Mouse (Mus musculus): Measurements from ENCODE around the gene Fgfr1op2.

DNA sequence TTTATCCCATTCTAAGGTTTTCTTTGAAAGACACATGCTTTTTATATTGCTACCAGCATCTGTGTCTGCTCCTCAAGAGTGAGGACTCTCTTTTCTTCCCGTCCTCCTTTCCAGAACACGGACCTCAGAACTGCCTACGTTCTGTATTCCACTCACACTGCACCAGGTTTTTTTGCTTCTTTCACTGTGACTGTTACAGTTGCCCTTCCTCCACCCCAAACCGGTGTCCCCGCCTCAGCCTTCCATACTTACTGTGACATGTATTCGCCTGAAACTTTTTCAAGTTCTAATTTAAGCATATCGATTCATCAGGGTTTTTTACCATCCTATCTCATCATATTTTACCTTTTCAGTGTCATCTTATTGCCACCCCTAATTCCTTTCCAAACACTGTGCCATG, 1.6 kb downstream of the Fgfr1op2 start:
- no peak for TF ChIP-seq CTCF (IDR thresholded peaks at IDR 0.05; ENCODE audit: borderline replicate concordance, insufficient read depth, low read depth, low read length)
- TF ChIP-seq POLR2A (IDR thresholded peaks at IDR 0.05; ENCODE audit: borderline replicate concordance, insufficient read depth, low read length): no peak

Data from cerebellum, adult 2 months (tissue).